Mouse (Mus musculus) neural tube, embryonic 15.5 days (tissue): ENCODE results near the gene T. TPM values are rescaled to one million over a fixed set of nuclear protein-coding genes. Genes with fewer than 3 reads are reported as not detected.

Source experiments
- ATAC-seq: fragments of 200-750 bp; cut with Nextera tagmentation; 2 replicates; pipeline ENCODE4 v1.8.0; 2017; ENCODE audit warnings: mild to moderate bottlenecking, moderate TSS enrichment, moderate library complexity; ENCODE audit not compliant: low FRiP score
- H3K27ac ChIP-seq: fragments of 300-500 bp; sonication (generic); replicated peaks from 2 replicates; pipeline ENCODE4 v1.5.1; 2015; ENCODE audit warnings: mild to moderate bottlenecking, inconsistent platforms
- H3K27me3 ChIP-seq: fragments of 300-500 bp; sonication (generic); replicated peaks from 2 replicates; pipeline ENCODE4 v1.6.1; 2015; ENCODE audit warnings: inconsistent platforms
- H3K36me3 ChIP-seq: fragments of 300-500 bp; sonication (generic); 2 replicates; pipeline ENCODE4 v1.6.1; 2015; ENCODE audit warnings: inconsistent platforms
- H3K4me1 ChIP-seq: fragments of 300-500 bp; sonication (generic); 2 replicates; pipeline ENCODE4 v1.6.1; 2015; ENCODE audit warnings: inconsistent platforms
- H3K4me2 ChIP-seq: fragments of 300-500 bp; sonication (generic); 2 replicates; pipeline ENCODE4 v1.6.1; 2015; ENCODE audit warnings: inconsistent platforms, mild to moderate bottlenecking, moderate library complexity
- H3K4me3 ChIP-seq: fragments of 300-500 bp; sonication (generic); replicated peaks from 2 replicates; pipeline ENCODE4 v1.5.1; 2015; ENCODE audit warnings: mild to moderate bottlenecking, inconsistent platforms
- H3K9ac ChIP-seq: fragments of 300-500 bp; sonication (generic); replicated peaks from 2 replicates; pipeline ENCODE4 v1.6.1; 2015; ENCODE audit warnings: mild to moderate bottlenecking, inconsistent platforms
- H3K9me3 ChIP-seq: fragments of 300-500 bp; sonication (generic); replicated peaks from 2 replicates; pipeline ENCODE4 v1.6.1; 2016; ENCODE audit warnings: inconsistent platforms
- WGBS: fragments of 180-500 bp; shearing (Covaris S2); methylation state at CpG from one replicate; pipeline ENCODE4 v1.1.7; 2015; ENCODE audit warnings: mixed read lengths; 5-methylcytosine and 5-hydroxymethylcytosine counted together
- polyA plus RNA-seq: library from polyadenylated mRNA; unstranded; fragments of >200 nt; fragmentation: Nextera tagmentation; extraction: Ambion mirVana; gene quantifications from 2 replicates; pipeline ENCODE4 v1.2.1, GENCODE M21; 2015

Gene T
- polyA plus RNA-seq, 1 experiment from 2014 or later, result 0.35 TPM

- no peaks in the 10 kb centered on the region for H3K9me3 ChIP-seq
- no peak for ATAC-seq
- H3K9ac ChIP-seq, result no peak overlapping the region
- H3K4me1 ChIP-seq, result peaks cover 30% of the 10 kb centered on the region
- peaks cover 97% of the 10 kb centered on the region for H3K27me3 ChIP-seq
- peak overlapping the region; percentile 52 for H3K4me2 ChIP-seq
- peak overlapping the region; percentile 27 for H3K4me3 ChIP-seq
- H3K36me3 ChIP-seq, result no peaks in the 10 kb centered on the region
- H3K27ac ChIP-seq, result no peak overlapping the region
- under 1% methylated on average over 52 of the region's 52 CpGs for WGBS
Measured at GRCm38 (mm10) chr17:8433121-8433977, 874 bp upstream of the T start.

- Histone ChIP-seq H3K27ac (no peak overlapping the region), H3K4me3 (no peak overlapping the region), H3K4me1 (peaks cover 21% of the 10 kb centered on the region), H3K9ac (no peak overlapping the region), H3K4me2 (no peak overlapping the region), H3K27me3 (peaks cover 87% of the 10 kb centered on the region), H3K36me3 (no peaks in the 10 kb centered on the region), H3K9me3 (no peaks in the 10 kb centered on the region)
- WGBS, result 45% methylated on average over 7 of the region's 7 CpGs
- no peak for ATAC-seq
Measured at GRCm38 (mm10) chr17:8436184-8436583, 2.0 kb downstream of the T start.

- 67% methylated on average over 3 of the region's 3 CpGs for WGBS
- H3K4me2 ChIP-seq, result no peak overlapping the region
- peaks cover 11% of the 10 kb centered on the region for H3K27me3 ChIP-seq
- H3K4me1 ChIP-seq, result no peaks in the 10 kb centered on the region
- no peaks in the 10 kb centered on the region for H3K36me3 ChIP-seq
- no peak for ATAC-seq
- no peak overlapping the region for H3K27ac ChIP-seq
- H3K9me3 ChIP-seq, result no peaks in the 10 kb centered on the region
- no peak overlapping the region for H3K4me3 ChIP-seq
- no peak overlapping the region for H3K9ac ChIP-seq
Measured at GRCm38 (mm10) chr17:8444062-8444461, 9.8 kb downstream of the T start.

GRCm38 (mm10) chr17:8447676-8448192 lies 13.5 kb downstream of the T start:
- Histone ChIP-seq H3K36me3 (no peaks in the 10 kb centered on the region), H3K9ac (no peak overlapping the region), H3K4me2 (no peak overlapping the region), H3K4me1 (no peaks in the 10 kb centered on the region), H3K27ac (no peak overlapping the region), H3K27me3 (no peaks in the 10 kb centered on the region), H3K4me3 (no peak overlapping the region), H3K9me3 (no peaks in the 10 kb centered on the region)
- 21% methylated on average over 9 of the region's 9 CpGs for WGBS
- ATAC-seq, result no peak

- no peaks in the 10 kb centered on the region for H3K4me1 ChIP-seq
- H3K27me3 ChIP-seq, result no peaks in the 10 kb centered on the region
- no peak overlapping the region for H3K4me3 ChIP-seq
- no peak overlapping the region for H3K27ac ChIP-seq
- whole genome bisulfite sequencing, result 66% methylated on average over 3 of the region's 3 CpGs
- no peak overlapping the region for H3K4me2 ChIP-seq
- no peaks in the 10 kb centered on the region for H3K9me3 ChIP-seq
- no peaks in the 10 kb centered on the region for H3K36me3 ChIP-seq
- no peak overlapping the region for H3K9ac ChIP-seq
- ATAC-seq, result no peak
Measured at GRCm38 (mm10) chr17:8448324-8448723, 14.1 kb downstream of the T start.

- Histone ChIP-seq H3K9me3 (no peaks in the 10 kb centered on the region), H3K27me3 (no peaks in the 10 kb centered on the region), H3K4me3 (no peak overlapping the region), H3K4me1 (peaks cover 9% of the 10 kb centered on the region; the same call in 1 of the 2 replicates), H3K36me3 (no peaks in the 10 kb centered on the region), H3K9ac (no peak overlapping the region), H3K27ac (no peak overlapping the region), H3K4me2 (no peak overlapping the region)
- no peak for ATAC-seq
- 70% methylated on average over 6 of the region's 6 CpGs for WGBS
Measured at GRCm38 (mm10) chr17:8455196-8455595, 21.0 kb downstream of the T start.

GRCm38 (mm10) chr17:8455601-8456000 lies 21.4 kb downstream of the T start:
- Histone ChIP-seq H3K27me3 (no peaks in the 10 kb centered on the region), H3K4me1 (peaks cover 9% of the 10 kb centered on the region; the same call in 1 of the 2 replicates), H3K9me3 (no peaks in the 10 kb centered on the region), H3K9ac (no peak overlapping the region), H3K36me3 (no peaks in the 10 kb centered on the region), H3K4me3 (no peak overlapping the region), H3K4me2 (no peak overlapping the region), H3K27ac (no peak overlapping the region)
- 71% methylated on average over 7 of the region's 7 CpGs for WGBS
- ATAC-seq, result no peak

GRCm38 (mm10) chr17:8456856-8457460 lies 22.7 kb downstream of the T start:
- no peak for ATAC-seq
- 0 out of 2 replicates have a peak overlapping the region, but pooled peaks have one; percentile 37 for H3K27ac ChIP-seq

GRCm38 (mm10) chr17:8461568-8461967 lies 27.3 kb downstream of the T start:
- H3K9ac ChIP-seq, result no peak overlapping the region
- 0 out of 2 replicates have a peak, but pooled peaks cover 4% of the 10 kb centered on the region for H3K27me3 ChIP-seq
- no peak for ATAC-seq
- no peak overlapping the region for H3K4me3 ChIP-seq
- H3K9me3 ChIP-seq, result no peaks in the 10 kb centered on the region
- H3K27ac ChIP-seq, result no peak overlapping the region
- WGBS, result 9% methylated on average over 4 of the region's 4 CpGs
- no peaks in the 10 kb centered on the region for H3K36me3 ChIP-seq
- H3K4me2 ChIP-seq, result no peak overlapping the region
- H3K4me1 ChIP-seq, result peaks cover 10% of the 10 kb centered on the region; the same call in 1 of the 2 replicates

More at GRCm38 (mm10) chr17:8456856-8457460, 22.7 kb downstream of the T start:
- Histone ChIP-seq H3K36me3 (no peaks in the 10 kb centered on the region), H3K4me1 (peaks cover 9% of the 10 kb centered on the region; the same call in 1 of the 2 replicates), H3K27me3 (no peaks in the 10 kb centered on the region), H3K4me2 (no peak overlapping the region), H3K9me3 (no peaks in the 10 kb centered on the region), H3K4me3 (no peak overlapping the region), H3K9ac (no peak overlapping the region)
- whole genome bisulfite sequencing, result 37% methylated on average over 9 of the region's 9 CpGs

- Histone ChIP-seq H3K4me2 (no peak overlapping the region), H3K36me3 (no peaks in the 10 kb centered on the region), H3K4me3 (no peak overlapping the region), H3K9ac (no peak overlapping the region), H3K4me1 (peaks cover 5% of the 10 kb centered on the region), H3K27me3 (0 out of 2 replicates have a peak, but pooled peaks cover 8% of the 10 kb centered on the region), H3K27ac (no peak overlapping the region), H3K9me3 (no peaks in the 10 kb centered on the region)
- 27% methylated on average over 9 of the region's 9 CpGs for WGBS
- peak; percentile 70; the same call in 1 of the 2 replicates for ATAC-seq
Measured at GRCm38 (mm10) chr17:8463482-8464128, 29.4 kb downstream of the T start.

GRCm38 (mm10) chr17:8467771-8468170 lies 33.5 kb downstream of the T start:
- Histone ChIP-seq H3K9ac (no peak overlapping the region), H3K4me3 (no peak overlapping the region), H3K9me3 (no peaks in the 10 kb centered on the region), H3K4me1 (peaks cover 5% of the 10 kb centered on the region), H3K27me3 (peaks cover 11% of the 10 kb centered on the region; the same call in 1 of the 2 replicates), H3K27ac (no peak overlapping the region), H3K4me2 (no peak overlapping the region), H3K36me3 (no peaks in the 10 kb centered on the region)
- 88% methylated on average over 3 of the region's 3 CpGs for WGBS
- no peak for ATAC-seq
